Mouse (Mus musculus) midbrain, postnatal 0 days (tissue): ENCODE data around the gene Itsn1. TPM values are rescaled to one million over a fixed set of nuclear protein-coding genes. Genes with fewer than 3 reads are reported as not detected.

ENCODE experiments used
- ATAC-seq: fragments of 200-750 bp; cut with Nextera tagmentation; 2 replicates; pipeline ENCODE4 v1.8.0; 2017; ENCODE audit warnings: moderate number of reproducible peaks, mild to moderate bottlenecking, moderate TSS enrichment, moderate library complexity; ENCODE audit not compliant: low FRiP score
- DNase-seq: peaks from one replicate; pipeline ENCODE4 v3.0.0-alpha.2; 2015; ENCODE audit warnings: low spot score
- H3K27ac ChIP-seq: fragments of 300-500 bp; sonication (generic); 2 replicates; pipeline ENCODE4 v1.5.1; 2014; ENCODE audit warnings: low read depth, mild to moderate bottlenecking, low read length, mixed read lengths
- H3K27me3 ChIP-seq: fragments of 300-500 bp; sonication (generic); 2 replicates; pipeline ENCODE4 v1.6.1; 2014; ENCODE audit warnings: low read length, control low read depth, mixed read lengths; ENCODE audit not compliant: insufficient read depth
- H3K36me3 ChIP-seq: fragments of 300-500 bp; sonication (generic); 2 replicates; pipeline ENCODE4 v1.6.1; 2014; ENCODE audit warnings: low read length, control low read depth, mixed read lengths; ENCODE audit not compliant: insufficient read depth
- H3K4me1 ChIP-seq: fragments of 300-500 bp; sonication (generic); 2 replicates; pipeline ENCODE4 v1.6.1; 2014; ENCODE audit warnings: mild to moderate bottlenecking, control low read depth, antibody characterized with exemption, low read length, mixed read lengths; ENCODE audit not compliant: insufficient read depth
- H3K4me2 ChIP-seq: fragments of 300-500 bp; sonication (generic); 2 replicates; pipeline ENCODE4 v1.6.1; 2014; ENCODE audit warnings: low read depth, mild to moderate bottlenecking, low read length, mixed read lengths; ENCODE audit not compliant: poor library complexity, severe bottlenecking
- H3K4me3 ChIP-seq: fragments of 300-500 bp; sonication (generic); 2 replicates; pipeline ENCODE4 v1.5.1; 2014; ENCODE audit warnings: low read depth, mild to moderate bottlenecking, low read length, moderate library complexity
- H3K9ac ChIP-seq: fragments of 300-500 bp; sonication (generic); replicated peaks from 2 replicates; pipeline ENCODE4 v1.6.1; 2014; ENCODE audit warnings: mild to moderate bottlenecking, low read length, moderate library complexity, mixed read lengths; ENCODE audit not compliant: poor library complexity, severe bottlenecking
- H3K9me3 ChIP-seq: fragments of 300-500 bp; sonication (generic); 2 replicates; pipeline ENCODE4 v1.6.1; 2016; ENCODE audit warnings: low read length, control low read depth
- CTCF ChIP-seq: IDR thresholded peaks from 2 replicates; pipeline ENCODE4 v1.5.1; 2016; ENCODE audit warnings: antibody characterized with exemption, mild to moderate bottlenecking
- WGBS: fragments of 180-500 bp; shearing (Covaris S2); extraction: QIAGEN DNeasy Blood & Tissue Kit; methylation state at CpG from one replicate; pipeline ENCODE4 v1.1.7; 2014; 5-methylcytosine and 5-hydroxymethylcytosine counted together
- microRNA-seq: library from miRNA; unstranded; fragments of <30 nt; microRNA quantifications from one replicate; pipeline ENCODE4, GENCODE M21; 2016; ENCODE audit warnings: borderline number of aligned reads
- polyA plus RNA-seq: library from polyadenylated mRNA; unstranded; fragments of >200 nt; fragmentation: Nextera tagmentation; extraction: Ambion mirVana; gene quantifications from 2 replicates; pipeline ENCODE4 v1.2.1, GENCODE M21; 2015
- total RNA-seq: library from RNA; depleted of rRNA; stranded (reverse); fragments of >200 nt; gene quantifications from 2 replicates; pipeline ENCODE4 v1.2.3, GENCODE M21; 2014; rRNA removed

The Itsn1 gene
- total and polyA plus RNA-seq, 2 experiments from 2014 or later, result 34.0 to 78.7 TPM

DNA sequence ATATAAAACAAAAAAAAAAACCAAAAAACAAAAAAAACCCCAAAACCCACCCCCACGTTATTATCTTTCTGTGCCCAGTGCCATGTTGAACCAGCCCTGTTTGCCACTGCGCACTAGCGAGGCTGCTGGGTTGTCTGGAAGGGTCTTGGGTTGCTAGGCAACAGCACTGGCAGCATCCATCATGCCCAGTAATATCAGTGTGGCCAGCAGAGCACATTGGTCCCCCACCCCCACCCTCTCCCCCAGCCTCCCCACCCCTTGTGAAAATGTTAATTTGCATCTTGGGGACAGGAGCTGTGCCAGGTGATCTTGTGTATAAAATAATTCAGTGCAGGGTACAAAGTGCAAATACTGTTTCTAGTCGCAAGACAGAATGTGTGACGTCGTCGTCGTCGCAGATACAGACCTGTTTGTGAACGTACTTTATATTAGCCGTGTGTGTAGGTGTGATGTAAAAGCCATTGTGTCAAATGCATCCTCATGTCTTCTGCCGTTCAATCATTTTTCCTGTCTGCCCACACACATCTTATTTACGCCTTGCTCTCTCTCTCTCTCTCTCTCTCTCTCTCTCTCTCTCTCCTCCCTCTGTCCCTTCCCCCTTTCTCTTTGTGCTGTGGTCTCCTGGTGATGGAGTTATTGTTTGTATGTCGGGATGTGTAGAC lies 233.9 kb downstream of the Itsn1 start:
- Histone ChIP-seq H3K27me3 (no peaks in the 10 kb centered on the region), H3K4me1 (peaks cover 10% of the 10 kb centered on the region; the same call in 1 of the 2 replicates), H3K9me3 (no peaks in the 10 kb centered on the region), H3K27ac (peak overlapping the region; percentile 92), H3K36me3 (no peaks in the 10 kb centered on the region), H3K4me3 (no peak overlapping the region), H3K9ac (no peak overlapping the region), H3K4me2 (peak overlapping the region; percentile 36)
- no peak for TF ChIP-seq CTCF
- peak; percentile 94 for ATAC-seq
- WGBS, result 11% methylated on average over 14 of the region's 14 CpGs
- DNase-seq, result peak; percentile 96

DNA sequence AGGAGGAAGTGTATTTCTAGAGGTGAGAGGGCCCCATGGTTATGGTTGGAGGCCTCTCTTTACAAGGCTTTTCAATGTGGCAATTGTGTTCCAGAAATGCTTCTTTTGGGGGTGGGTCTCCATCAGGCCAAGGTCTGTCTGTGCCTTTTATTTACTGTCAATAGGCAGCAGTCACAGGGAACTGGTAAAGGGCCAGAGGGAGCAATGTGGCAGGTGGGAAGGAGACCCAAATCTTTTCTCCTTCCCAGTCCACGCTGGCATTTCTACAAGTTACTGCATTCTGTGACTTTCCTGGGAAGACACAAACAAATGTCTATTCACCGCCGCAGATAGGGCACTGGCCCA lies 234.4 kb downstream of the Itsn1 start:
- ATAC-seq (0 out of 2 replicates have a peak, but pooled peaks have one; percentile 6), DNase-seq (peak; percentile 40)
- TF ChIP-seq CTCF, result no peak
- H3K9me3 ChIP-seq, result no peaks in the 10 kb centered on the region
- no peak overlapping the region for H3K9ac ChIP-seq
- H3K27me3 ChIP-seq, result no peaks in the 10 kb centered on the region
- H3K36me3 ChIP-seq, result no peaks in the 10 kb centered on the region
- peak overlapping the region; percentile 36; the same call in 1 of the 2 replicates for H3K4me2 ChIP-seq
- WGBS, result 46% methylated on average over 3 of the region's 3 CpGs
- peaks cover 10% of the 10 kb centered on the region; the same call in 1 of the 2 replicates for H3K4me1 ChIP-seq
- no peak overlapping the region for H3K4me3 ChIP-seq
- peak overlapping the region; percentile 92 for H3K27ac ChIP-seq

GRCm38 (mm10) chr16:91964308-91965178 lies 235.5 kb downstream of the Itsn1 start:
- Histone ChIP-seq H3K9me3 (no peaks in the 10 kb centered on the region), H3K4me3 (no peak overlapping the region), H3K4me1 (peaks cover 10% of the 10 kb centered on the region; the same call in 1 of the 2 replicates), H3K27me3 (no peaks in the 10 kb centered on the region), H3K9ac (no peak overlapping the region), H3K36me3 (no peaks in the 10 kb centered on the region), H3K27ac (peak overlapping the region; percentile 92; the same call in 1 of the 2 replicates), H3K4me2 (no peak overlapping the region)
- ATAC-seq (no peak), DNase-seq (no peak)
- TF ChIP-seq CTCF, result no peak
- 89% methylated on average over 13 of the region's 13 CpGs for WGBS

DNA sequence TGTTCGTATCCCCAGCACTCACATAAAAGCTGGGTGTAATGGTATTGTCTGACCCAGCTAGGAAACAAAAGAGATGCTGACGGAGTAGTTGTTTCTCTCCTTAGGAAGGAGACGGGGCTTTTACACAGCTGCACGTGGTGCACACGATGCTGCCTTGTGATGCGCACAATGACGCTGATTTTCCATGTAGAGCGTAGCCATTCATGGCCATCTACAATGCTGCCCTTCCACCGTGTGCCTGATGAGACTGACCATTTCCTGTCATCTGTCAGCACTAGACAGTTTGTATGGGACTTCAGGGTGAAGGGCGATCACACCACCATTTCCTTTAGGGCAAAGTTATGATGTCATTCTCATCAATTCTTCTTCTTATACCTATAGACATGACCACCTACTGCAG lies 239.6 kb downstream of the Itsn1 start:
- whole genome bisulfite sequencing, result 72% methylated on average over 10 of the region's 10 CpGs
- Histone ChIP-seq H3K9me3 (no peaks in the 10 kb centered on the region), H3K36me3 (no peaks in the 10 kb centered on the region), H3K4me1 (peaks cover 2% of the 10 kb centered on the region; the same call in 1 of the 2 replicates), H3K9ac (no peak overlapping the region), H3K4me3 (no peak overlapping the region), H3K27ac (no peak overlapping the region), H3K27me3 (no peaks in the 10 kb centered on the region), H3K4me2 (no peak overlapping the region)
- no peak for ATAC-seq
- DNase-seq, result no peak
- TF ChIP-seq CTCF, result no peak

DNA sequence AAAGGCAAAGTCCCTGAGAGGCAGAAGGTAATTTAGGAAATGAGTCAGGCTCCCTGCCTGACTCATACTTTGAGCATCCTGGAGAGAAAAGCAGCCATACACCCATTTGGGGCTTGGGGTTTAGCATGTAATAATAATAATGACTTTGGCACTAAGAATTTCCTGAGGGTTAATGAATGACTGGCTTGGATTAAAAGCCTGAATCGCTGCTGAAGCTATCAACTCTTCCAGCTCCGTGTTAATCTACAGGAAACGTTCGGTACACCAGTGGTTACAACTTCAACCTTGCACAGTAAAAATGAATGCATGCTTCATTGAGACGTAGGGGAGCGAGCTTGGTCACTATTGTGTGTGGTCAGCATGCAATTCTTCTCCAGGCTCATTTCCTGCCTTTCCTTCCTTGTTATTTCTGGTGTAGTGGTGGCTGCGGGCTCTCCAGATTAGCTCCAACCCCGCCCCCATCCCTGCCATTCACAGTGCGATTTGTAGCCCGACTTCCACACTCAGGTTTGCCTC lies 240.5 kb downstream of the Itsn1 start:
- WGBS, result 58% methylated on average over 10 of the region's 10 CpGs
- TF ChIP-seq CTCF, result no peak
- Histone ChIP-seq H3K27ac (no peak overlapping the region), H3K36me3 (no peaks in the 10 kb centered on the region), H3K4me3 (no peak overlapping the region), H3K27me3 (no peaks in the 10 kb centered on the region), H3K4me1 (peaks cover 2% of the 10 kb centered on the region; the same call in 1 of the 2 replicates), H3K4me2 (no peak overlapping the region), H3K9me3 (no peaks in the 10 kb centered on the region), H3K9ac (no peak overlapping the region)
- ATAC-seq, result no peak
- no peak for DNase-seq

Small RNA genes within 50 kb of the gene (microRNA-seq; reads per million reads assigned to microRNA genes)
- gene Gm27773, result not detected

Other genes with a start within 250 kb of the Itsn1 start
- gene Ifnar1, start 244.0 kb upstream of the Itsn1 start, total RNA-seq, result 61.1 and 78.9 TPM in 2 replicates
- gene Ifnar1, start 244.0 kb upstream of the Itsn1 start, polyA plus RNA-seq, result 30.9 and 32.4 TPM in 2 replicates
- 59.3 and 75.1 TPM in 2 replicates for gene Ifngr2, start 182.2 kb upstream of the Itsn1 start, total RNA-seq
- gene Ifngr2, start 182.2 kb upstream of the Itsn1 start, polyA plus RNA-seq, result 140 and 141 TPM in 2 replicates
- gene Tmem50b, start 131.5 kb upstream of the Itsn1 start, total RNA-seq, result 78.2 and 83.9 TPM in 2 replicates
- 103 and 107 TPM in 2 replicates for gene Tmem50b, start 131.5 kb upstream of the Itsn1 start, polyA plus RNA-seq
- gene Dnajc28, start 110.3 kb upstream of the Itsn1 start, total RNA-seq, result 3.9 and 6.1 TPM in 2 replicates
- 2.6 and 4.3 TPM in 2 replicates for gene Dnajc28, start 110.3 kb upstream of the Itsn1 start, polyA plus RNA-seq
- 33.8 and 40.5 TPM in 2 replicates for gene Gart, start 82.3 kb upstream of the Itsn1 start, total RNA-seq
- 38.2 and 45.2 TPM in 2 replicates for gene Gart, start 82.3 kb upstream of the Itsn1 start, polyA plus RNA-seq
- gene Son, start 81.8 kb upstream of the Itsn1 start, total RNA-seq, result 256 and 257 TPM in 2 replicates
- gene Son, start 81.8 kb upstream of the Itsn1 start, polyA plus RNA-seq, result 82.3 and 98.4 TPM in 2 replicates
- 18.3 and 28.8 TPM in 2 replicates for gene Donson, start 40.5 kb upstream of the Itsn1 start, total RNA-seq
- gene Donson, start 40.5 kb upstream of the Itsn1 start, polyA plus RNA-seq, result 14.0 and 15.5 TPM in 2 replicates
- gene Cryzl1, start 306 bp upstream of the Itsn1 start, total RNA-seq, result 42.9 and 68.7 TPM in 2 replicates
- 93.0 and 100 TPM in 2 replicates for gene Cryzl1, start 306 bp upstream of the Itsn1 start, polyA plus RNA-seq